9 mouse cellular contexts compared by ENCODE assay signal in the genomic region with DNA sequence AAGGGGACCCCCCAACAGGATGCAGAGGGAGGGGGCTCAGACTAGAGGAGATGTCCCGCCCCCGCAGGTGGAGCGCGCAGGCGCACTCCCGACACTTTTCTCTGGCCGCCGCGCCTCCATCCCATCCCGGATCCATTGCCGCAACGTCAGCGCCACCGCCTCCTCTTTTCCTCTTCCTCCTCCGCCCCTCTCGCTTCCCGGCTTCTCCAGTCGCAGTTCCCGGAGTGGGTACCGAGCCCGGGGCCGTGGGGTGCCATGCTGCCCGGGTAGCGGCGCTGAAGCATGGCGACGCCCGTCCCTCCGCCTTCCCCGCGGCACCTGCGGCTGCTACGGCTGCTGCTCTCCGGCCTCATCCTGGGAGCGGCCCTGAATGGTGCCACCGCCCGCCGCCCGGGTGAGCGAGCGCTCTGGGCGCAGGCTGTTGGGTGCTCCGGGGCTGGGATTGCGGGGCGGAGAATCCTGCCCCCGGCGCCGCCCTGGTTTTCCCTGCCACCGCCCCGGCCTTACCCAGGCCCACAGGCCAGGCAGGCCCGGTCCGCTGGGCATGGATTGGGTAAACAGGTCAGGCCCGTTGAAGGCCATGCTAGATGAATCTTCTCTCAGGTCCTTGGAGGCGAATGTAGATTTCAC. TPM values are rescaled to one million over a fixed set of nuclear protein-coding genes. Genes with fewer than 3 reads are reported as not detected.
DNase-seq lines count a peak whose midpoint lies in the region; ATAC-seq lines count a peak whose summit lies in the region.
"Had no signal": no experiment of that assay in that cellular context is flagged by ENCODE, and none has a peak within 500 bp of the region (broad histone marks: within the 10 kb centered on the region; RNA-seq: fewer than 3 reads in every experiment).

No protein-coding gene starts in this region.

- peak overlapping the region; percentile 58 for H3K9ac ChIP-seq in intestine, embryonic 15.5 days

- H3K27ac ChIP-seq in intestine, embryonic 15.5 days, result peak overlapping the region; percentile 68

- intact Hi-C loops in gastrocnemius, postnatal 36 days (cut with DNase I), result no loop called here

- peak; percentile 70 for DNase-seq in adipocyte (ENCODE audit: low spot score)
- peak; percentile 91 for DNase-seq in cerebellum, postnatal 36 days
- peak; percentile 53 to 66 for DNase-seq in gastrocnemius, postnatal 36 days
- DNase-seq in left cerebral cortex, adult 8-10 months (ENCODE audit: low spot score in 2 of 2), result peak; percentile 86 to 92
- peak; percentile 83 for DNase-seq in lung, postnatal 36 days
- peak; percentile 92 for DNase-seq in right cerebral cortex, postnatal 14 days
- DNase-seq in c-Kit-positive CD71-positive TER-119-positive erythroid progenitor cells, embryonic 14.5 days (ENCODE audit: low spot score), result no peak

- ATAC-seq in intestine, embryonic 15.5 days, result peak; percentile 65

- no peaks in the 10 kb centered on the region for H3K9me3 ChIP-seq in intestine, embryonic 15.5 days

- WGBS in intestine, embryonic 15.5 days, result 1% methylated on average over 54 of the region's 54 CpGs

- H3K4me2 ChIP-seq in intestine, embryonic 15.5 days (replicated peaks), result peak overlapping the region; percentile 93

- H3K27me3 ChIP-seq in intestine, embryonic 15.5 days (replicated peaks), result peaks cover 51% of the 10 kb centered on the region

- H3K36me3 ChIP-seq in intestine, embryonic 15.5 days, result no peaks in the 10 kb centered on the region

- H3K4me3 ChIP-seq in intestine, embryonic 15.5 days (replicated peaks), result peak overlapping the region; percentile 64

- H3K4me1 ChIP-seq in intestine, embryonic 15.5 days (replicated peaks), result 0 out of 2 replicates have a peak, but pooled peaks cover 5% of the 10 kb centered on the region

RNA-seq across cellular contexts. Expression of a gene that starts 3.9 kb away (rescaled TPM):
- total RNA-seq in gastrocnemius, postnatal 36 days (2021), result 10 to 100 TPM; 14.2 to 17.6 TPM
- 40.9 and 48.2 TPM in 2 replicates for polyA plus RNA-seq in intestine, embryonic 15.5 days (2015; fragmentation: Nextera tagmentation; extraction: Ambion mirVana)
- total RNA-seq in left cerebral cortex, adult 8-10 months (2022), result 100 to 1,000 TPM; 307 to 332 (median 316) TPM

RNA-seq across cellular contexts. Expression of a gene that starts 7.4 kb away (rescaled TPM):
- 1 to 10 TPM; 7.2 to 9.5 TPM for total RNA-seq in gastrocnemius, postnatal 36 days (2021)
- polyA plus RNA-seq in intestine, embryonic 15.5 days (2015; fragmentation: Nextera tagmentation; extraction: Ambion mirVana), result 12.1 and 15.6 TPM in 2 replicates
- 10 to 100 TPM; 13.1 to 17.5 (median 16.2) TPM for total RNA-seq in left cerebral cortex, adult 8-10 months (2022)

RNA-seq across cellular contexts. Expression of a gene that starts 20.0 kb away (rescaled TPM):
- not detected for total RNA-seq in gastrocnemius, postnatal 36 days (2021)
- polyA plus RNA-seq in intestine, embryonic 15.5 days (2015; fragmentation: Nextera tagmentation; extraction: Ambion mirVana), result 0.18 TPM in 1 of 2 replicates, not detected in the other
- total RNA-seq in left cerebral cortex, adult 8-10 months (2022), result under 1 TPM in 2 of 4 experiments, not detected in 2; 0.40 to 0.84 TPM
- total RNA-seq: gastrocnemius, adult 8-10 months had no signal

RNA-seq across cellular contexts. Expression of a gene that starts 25.4 kb away (rescaled TPM):
- total RNA-seq in gastrocnemius, postnatal 36 days (2021), result 10 to 100 TPM; 12.3 to 16.5 TPM
- 2.8 and 3.7 TPM in 2 replicates for polyA plus RNA-seq in intestine, embryonic 15.5 days (2015; fragmentation: Nextera tagmentation; extraction: Ambion mirVana)
- 100 to 1,000 TPM; 176 to 185 (median 183) TPM for total RNA-seq in left cerebral cortex, adult 8-10 months (2022)

RNA-seq across cellular contexts. Expression of a gene that starts 31.0 kb away (rescaled TPM):
- total RNA-seq in gastrocnemius, postnatal 36 days (2021), result under 1 TPM; 0.10 to 0.26 TPM
- polyA plus RNA-seq in intestine, embryonic 15.5 days (2015; fragmentation: Nextera tagmentation; extraction: Ambion mirVana), result 46.8 and 48.8 TPM in 2 replicates
- total RNA-seq in left cerebral cortex, adult 8-10 months (2022), result 1 to 10 TPM; 1.7 to 3.8 (median 2.3) TPM
- total RNA-seq: gastrocnemius, adult 8-10 months had no signal

Comparison
In these comparisons a context has a peak if more than half of its experiments do, and no peak if none do; other contexts are left out.
1. RNA of a gene that starts 3.9 kb away (total RNA-seq): 307 to 332 TPM in left cerebral cortex, adult 8-10 months; 14.2 to 17.6 TPM in gastrocnemius, postnatal 36 days; every median in the first group is over 10 times any median in the second.